Mouse (Mus musculus) G1E (cell line): ENCODE results near the gene Rps8. TPM values are rescaled to one million over a fixed set of nuclear protein-coding genes. Genes with fewer than 3 reads are reported as not detected.

Source experiments
- ATAC-seq: 2 replicates; pipeline ENCODE4 v1.8.0; 2016; ENCODE audit warnings: mild to moderate bottlenecking; ENCODE audit not compliant: insufficient number of reproducible peaks, poor library complexity, low FRiP score, severe bottlenecking; ENCODE audit errors: extremely low read depth
- DNase-seq: peaks from one replicate; pipeline ENCODE4 v3.0.0; 2012; ENCODE audit warnings: low spot score
- H3K27me3 ChIP-seq: 2 replicates; pipeline ENCODE4 v1.6.1; 2012; ENCODE audit warnings: mild to moderate bottlenecking, low read length, inconsistent platforms; ENCODE audit not compliant: insufficient read depth
- H3K36me3 ChIP-seq: replicated peaks from 2 replicates; pipeline ENCODE3; 2012; ENCODE audit warnings: mild to moderate bottlenecking, inconsistent platforms
- H3K4me1 ChIP-seq: 2 replicates; pipeline ENCODE4 v1.6.1; 2012; ENCODE audit warnings: low read depth, low read length, inconsistent platforms, mixed read lengths; ENCODE audit not compliant: insufficient read depth
- H3K4me3 ChIP-seq: 2 replicates; pipeline ENCODE4 v1.5.1; 2012; ENCODE audit warnings: low read depth, mild to moderate bottlenecking, inconsistent platforms, low read length, moderate library complexity, mixed read lengths
- H3K9me3 ChIP-seq: replicated peaks from 2 replicates; pipeline ENCODE4 v1.6.1; 2012; ENCODE audit warnings: inconsistent platforms
- CTCF ChIP-seq: IDR thresholded peaks from 2 replicates; pipeline ENCODE4 v1.5.1; 2012; ENCODE audit warnings: low read depth, low read length, inconsistent platforms, mixed read lengths
- GATA1 ChIP-seq: IDR thresholded peaks from 2 replicates; pipeline ENCODE4 v1.6.1; 2012; ENCODE audit warnings: borderline replicate concordance, low read length, inconsistent platforms, mixed read lengths
- GATA2 ChIP-seq: IDR thresholded peaks from 2 replicates; pipeline ENCODE4 v1.6.1; 2012; ENCODE audit warnings: low read depth, low read length, inconsistent platforms, borderline replicate concordance
- POLR2AphosphoS5 ChIP-seq: IDR thresholded peaks from 2 replicates; pipeline ENCODE4 v1.6.1; 2012; ENCODE audit warnings: low read depth, low read length, inconsistent platforms; ENCODE audit not compliant: insufficient replicate concordance
- TAL1 ChIP-seq: conservative IDR thresholded peaks from 2 replicates; pipeline ENCODE4 v1.6.1; 2012; ENCODE audit warnings: low read depth, low read length, inconsistent platforms, mixed read lengths
- polyA plus RNA-seq: library from polyadenylated mRNA; stranded (reverse); fragments of >175 nt; gene quantifications from 2 replicates; pipeline ENCODE4 v1.2.3, GENCODE M21; 2012
- total RNA-seq, 2 experiments: library from RNA; stranded (forward) in 1 of 2; stranded (reverse) in 1 of 2; fragments of 200-1000 nt in 1 of 2; fragments of >200 nt in 1 of 2; fragmentation: Nextera tagmentation in 1 of 2; gene quantifications; 2 replicates each; pipeline ENCODE4 v1.2.3; 2014 to 2017

Rps8 gene
- total and polyA plus RNA-seq, 3 experiments: 1,736 to 5,494 (median 2,089) TPM

DNA sequence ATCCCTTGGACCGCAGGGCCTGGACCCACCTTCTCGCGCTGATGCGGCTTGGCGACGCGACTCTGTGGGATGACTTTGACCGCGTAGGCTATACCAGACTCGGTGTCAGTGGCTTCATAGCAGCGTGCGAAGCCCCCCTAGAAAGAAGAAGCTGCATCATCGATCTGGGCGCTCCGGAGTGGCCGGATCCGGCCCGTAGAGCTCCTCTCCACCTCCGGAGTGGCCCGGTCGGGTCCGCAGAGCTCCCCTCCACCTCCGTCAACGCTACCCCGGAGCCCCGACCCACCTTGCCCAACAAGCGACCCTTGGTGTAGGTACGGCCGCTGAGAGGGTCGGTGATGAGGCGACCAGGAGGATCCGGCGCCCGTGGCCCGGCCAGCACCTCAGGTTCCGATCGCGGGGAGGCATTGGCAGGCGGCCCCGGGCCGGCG, 22.7 kb downstream of the Rps8 start:
- H3K9me3 ChIP-seq: no peaks in the 10 kb centered on the region
- peak overlapping the region; percentile 83 for H3K4me3 ChIP-seq
- no peak for ATAC-seq
- H3K4me1 ChIP-seq: peaks cover 68% of the 10 kb centered on the region
- peaks cover 41% of the 10 kb centered on the region for H3K36me3 ChIP-seq
- TF ChIP-seq GATA1 (no peak), POLR2AphosphoS5 (no peak), CTCF (no peak), GATA2 (no peak), TAL1 (no peak)
- no peak for DNase-seq
- peaks cover 11% of the 10 kb centered on the region; the same call in 1 of the 2 replicates for H3K27me3 ChIP-seq

DNA sequence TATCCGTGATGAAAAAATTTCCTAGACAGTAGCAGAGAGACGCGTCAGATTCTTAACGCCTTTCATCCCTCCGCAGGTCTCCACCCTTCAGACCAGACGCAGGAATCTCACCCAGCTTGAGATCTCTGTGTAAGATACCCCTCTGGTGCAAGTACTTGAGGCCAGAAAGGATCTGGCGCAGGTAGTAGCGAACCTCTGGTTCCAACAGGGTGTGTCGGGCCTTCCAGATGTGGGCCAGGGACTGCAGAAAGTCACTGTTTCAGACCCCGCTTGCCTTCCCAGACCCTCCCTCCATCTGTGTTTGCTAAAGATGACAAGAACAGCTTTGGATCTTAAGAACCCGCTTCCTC, 23.3 kb downstream of the Rps8 start:
- peaks cover 65% of the 10 kb centered on the region for H3K4me1 ChIP-seq
- DNase-seq: no peak
- peak overlapping the region; percentile 83; the same call in 1 of the 2 replicates for H3K4me3 ChIP-seq
- peaks cover 47% of the 10 kb centered on the region for H3K36me3 ChIP-seq
- TF ChIP-seq GATA1: no peak
- no peak for TF ChIP-seq TAL1
- no peak for TF ChIP-seq POLR2AphosphoS5
- TF ChIP-seq CTCF: no peak
- no peak for TF ChIP-seq GATA2
- no peaks in the 10 kb centered on the region for H3K9me3 ChIP-seq
- no peak for ATAC-seq
- H3K27me3 ChIP-seq: peaks cover 11% of the 10 kb centered on the region; the same call in 1 of the 2 replicates

DNA sequence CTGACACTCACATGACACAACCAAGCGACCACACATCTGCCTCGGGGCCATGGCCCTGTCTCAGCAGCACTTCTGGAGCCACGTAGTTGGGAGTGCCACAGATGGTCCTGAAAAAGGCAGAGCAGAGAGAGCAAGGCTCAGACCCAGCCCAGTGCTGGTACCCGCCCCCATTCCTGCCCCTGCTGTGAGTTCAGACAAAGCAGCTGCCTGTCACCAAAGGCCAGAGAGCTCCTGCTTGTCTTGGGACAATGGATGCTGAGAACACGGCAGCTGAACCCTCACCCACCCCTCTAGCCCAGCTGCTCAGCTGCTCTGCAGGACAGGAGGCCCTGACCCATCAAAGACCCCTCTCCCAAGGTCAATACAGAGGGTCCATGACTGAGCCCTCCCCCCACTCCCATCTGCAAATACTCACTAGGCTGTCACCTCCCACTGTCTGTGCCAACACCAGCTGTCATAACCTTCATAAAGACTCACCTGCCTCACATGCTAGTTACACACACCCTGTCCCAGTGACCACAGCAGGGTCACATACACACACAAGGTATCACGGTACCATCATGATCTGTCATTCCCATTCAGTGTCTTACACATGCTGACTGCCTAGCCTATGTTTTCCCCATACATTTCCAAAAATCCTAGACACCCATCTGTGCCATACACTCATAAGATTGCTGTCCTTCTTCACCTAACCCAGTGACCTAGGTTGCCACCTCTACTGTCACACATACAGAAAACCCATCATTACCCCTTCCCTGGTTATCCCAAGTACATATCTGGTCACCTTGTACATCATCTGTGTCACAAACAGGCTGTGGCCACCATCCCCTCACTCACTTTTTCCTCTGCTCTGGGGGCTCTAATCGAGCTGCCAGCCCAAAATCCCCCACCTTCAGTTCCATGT, 23.9 kb downstream of the Rps8 start:
- DNase-seq (no peak), ATAC-seq (no peak)
- peaks cover 68% of the 10 kb centered on the region for H3K4me1 ChIP-seq
- H3K36me3 ChIP-seq: peaks cover 52% of the 10 kb centered on the region
- peaks cover 11% of the 10 kb centered on the region; the same call in 1 of the 2 replicates for H3K27me3 ChIP-seq
- H3K4me3 ChIP-seq: no peak overlapping the region
- H3K9me3 ChIP-seq: no peaks in the 10 kb centered on the region
- TF ChIP-seq TAL1: no peak
- TF ChIP-seq GATA1: no peak
- TF ChIP-seq POLR2AphosphoS5: no peak
- no peak for TF ChIP-seq GATA2
- no peak for TF ChIP-seq CTCF

- ATAC-seq (no peak), DNase-seq (no peak)
- Histone ChIP-seq H3K4me1 (peaks cover 71% of the 10 kb centered on the region), H3K36me3 (peaks cover 60% of the 10 kb centered on the region), H3K4me3 (no peak overlapping the region), H3K27me3 (peaks cover 11% of the 10 kb centered on the region; the same call in 1 of the 2 replicates), H3K9me3 (no peaks in the 10 kb centered on the region)
- no peak for TF ChIP-seq CTCF
- no peak for TF ChIP-seq GATA1
- no peak for TF ChIP-seq TAL1
- TF ChIP-seq POLR2AphosphoS5: no peak
- no peak for TF ChIP-seq GATA2
These were observed 24.8 kb downstream of the Rps8 start for GRCm38 (mm10) chr4:117131198-117131597.

GRCm38 (mm10) chr4:117130790-117131189, 25.3 kb downstream of the Rps8 start:
- Histone ChIP-seq H3K4me1 (peaks cover 71% of the 10 kb centered on the region), H3K36me3 (peaks cover 60% of the 10 kb centered on the region), H3K27me3 (peaks cover 11% of the 10 kb centered on the region; the same call in 1 of the 2 replicates), H3K4me3 (no peak overlapping the region), H3K9me3 (no peaks in the 10 kb centered on the region)
- TF ChIP-seq TAL1: no peak
- TF ChIP-seq GATA1: no peak
- no peak for TF ChIP-seq POLR2AphosphoS5
- TF ChIP-seq GATA2: no peak
- TF ChIP-seq CTCF: no peak
- ATAC-seq: no peak
- no peak for DNase-seq

GRCm38 (mm10) chr4:117127991-117128686, 27.9 kb downstream of the Rps8 start:
- DNase-seq (no peak), ATAC-seq (no peak)
- Histone ChIP-seq H3K36me3 (peaks cover 60% of the 10 kb centered on the region), H3K4me3 (no peak overlapping the region), H3K4me1 (peaks cover 75% of the 10 kb centered on the region), H3K27me3 (peaks cover 7% of the 10 kb centered on the region; the same call in 1 of the 2 replicates), H3K9me3 (no peaks in the 10 kb centered on the region)
- TF ChIP-seq POLR2AphosphoS5 (no peak), TAL1 (no peak), GATA2 (no peak), CTCF (no peak), GATA1 (no peak)
